Mouse (Mus musculus) kidney, adult 2 months (tissue): ENCODE results near the gene Chpf2. TPM values are rescaled to one million over a fixed set of nuclear protein-coding genes. Genes with fewer than 3 reads are reported as not detected.

Experiments
- DNase-seq: peaks from one replicate; pipeline ENCODE4 v3.0.0; 2021
- H3K27ac ChIP-seq: fragments of 200-500 bp; 2 replicates; pipeline ENCODE4 v1.5.1; 2012; ENCODE audit warnings: low read depth, low read length, control low read depth, inconsistent platforms; ENCODE audit not compliant: insufficient read depth
- H3K27me3 ChIP-seq: fragments of 200-500 bp; replicated peaks from 2 replicates; pipeline ENCODE4 v1.6.1; 2012; ENCODE audit warnings: mild to moderate bottlenecking, moderate library complexity, low read length, inconsistent platforms; ENCODE audit not compliant: control insufficient read depth, insufficient read depth
- H3K36me3 ChIP-seq: fragments of 200-500 bp; 2 replicates; pipeline ENCODE4 v1.6.1; 2012; ENCODE audit warnings: mild to moderate bottlenecking, moderate library complexity, low read length, inconsistent platforms; ENCODE audit not compliant: control insufficient read depth, insufficient read depth
- H3K4me1 ChIP-seq: fragments of 200-500 bp; 2 replicates; pipeline ENCODE4 v1.6.1; 2011; ENCODE audit warnings: low read length; ENCODE audit not compliant: control insufficient read depth, insufficient read depth
- H3K4me3 ChIP-seq: fragments of 200-500 bp; 2 replicates; pipeline ENCODE4 v1.5.1; 2011; ENCODE audit warnings: mild to moderate bottlenecking, low read depth, low read length, control low read depth; ENCODE audit not compliant: insufficient read depth
- CTCF ChIP-seq: fragments of 200-500 bp; conservative IDR thresholded peaks from 2 replicates; pipeline ENCODE4 v1.5.1; 2011; ENCODE audit warnings: low read depth, mild to moderate bottlenecking, control low read depth, low read length, moderate library complexity, mixed read lengths; ENCODE audit not compliant: insufficient read depth, insufficient read length
- POLR2A ChIP-seq: fragments of 200-500 bp; IDR thresholded peaks from one replicate; pipeline ENCODE4 v1.6.1; 2011; ENCODE audit warnings: low read depth, low read length, control low read depth
- WGBS: fragments of 180-500 bp; shearing (Covaris S2); methylation state at CpG from one replicate; pipeline ENCODE4 v1.1.7; 2018; 5-methylcytosine and 5-hydroxymethylcytosine counted together
- polyA plus RNA-seq: library from polyadenylated mRNA; depleted of rRNA; stranded (reverse); fragments of >200 nt; gene quantifications from 2 replicates; pipeline ENCODE4 v1.2.3, GENCODE M21; 2012

The Chpf2 gene
- polyA plus RNA-seq, 1 experiment: 20.2 TPM

DNA sequence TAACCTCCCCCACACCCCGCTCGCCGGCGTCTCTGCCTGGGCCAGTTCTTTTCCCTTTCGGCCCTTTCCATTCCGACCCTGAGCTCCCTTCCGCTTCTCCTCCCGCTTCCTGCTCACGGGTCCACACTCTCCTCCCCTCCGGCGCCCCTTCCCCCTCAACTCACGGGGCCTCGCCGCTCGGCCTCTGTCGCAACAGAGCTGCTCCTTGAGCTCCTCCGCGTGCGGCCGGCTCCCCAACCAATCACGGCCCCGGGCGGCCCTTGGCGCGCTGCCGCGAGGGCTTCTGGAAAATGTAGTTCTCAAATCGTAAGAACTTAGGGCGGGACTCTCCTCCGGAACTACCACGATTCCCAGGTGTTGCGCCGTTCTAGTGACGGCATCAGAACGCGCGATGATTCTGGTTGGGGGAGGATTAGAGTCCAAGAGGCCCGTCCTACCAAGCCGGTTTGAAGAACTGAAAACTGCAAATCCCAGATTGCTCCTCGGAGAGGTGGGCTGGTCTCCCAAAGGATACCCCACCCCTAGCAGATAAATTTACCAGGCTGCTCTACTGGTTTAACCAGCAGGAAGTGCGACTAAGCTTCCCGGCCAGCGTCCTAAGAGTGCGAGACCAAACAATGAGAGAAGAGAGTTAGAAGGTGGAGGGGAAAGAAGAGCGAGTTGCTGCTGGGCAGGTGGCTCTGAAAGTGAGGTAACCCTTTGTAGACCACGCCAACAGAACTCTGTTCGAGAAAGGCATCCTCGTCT, 9.2 kb upstream of the Chpf2 start, which contains the start of gene Abcf2:
Gene Abcf2 (minus strand): TSS at position 285 of the 747 bp plus-strand sequence.
- DNase-seq: peak; percentile 100
- WGBS: under 1% methylated on average over 48 of the region's 48 CpGs
- Histone ChIP-seq H3K4me1 (peaks cover 9% of the 10 kb centered on the region; the same call in 1 of the 2 replicates), H3K27me3 (no peaks in the 10 kb centered on the region), H3K4me3 (peak within 1 kb of the TSS; percentile 70), H3K27ac (peak within 1 kb of the TSS; percentile 89), H3K36me3 (no peaks in the 10 kb centered on the region)
- TF ChIP-seq CTCF (no peak), POLR2A (peak; percentile 77)

DNA sequence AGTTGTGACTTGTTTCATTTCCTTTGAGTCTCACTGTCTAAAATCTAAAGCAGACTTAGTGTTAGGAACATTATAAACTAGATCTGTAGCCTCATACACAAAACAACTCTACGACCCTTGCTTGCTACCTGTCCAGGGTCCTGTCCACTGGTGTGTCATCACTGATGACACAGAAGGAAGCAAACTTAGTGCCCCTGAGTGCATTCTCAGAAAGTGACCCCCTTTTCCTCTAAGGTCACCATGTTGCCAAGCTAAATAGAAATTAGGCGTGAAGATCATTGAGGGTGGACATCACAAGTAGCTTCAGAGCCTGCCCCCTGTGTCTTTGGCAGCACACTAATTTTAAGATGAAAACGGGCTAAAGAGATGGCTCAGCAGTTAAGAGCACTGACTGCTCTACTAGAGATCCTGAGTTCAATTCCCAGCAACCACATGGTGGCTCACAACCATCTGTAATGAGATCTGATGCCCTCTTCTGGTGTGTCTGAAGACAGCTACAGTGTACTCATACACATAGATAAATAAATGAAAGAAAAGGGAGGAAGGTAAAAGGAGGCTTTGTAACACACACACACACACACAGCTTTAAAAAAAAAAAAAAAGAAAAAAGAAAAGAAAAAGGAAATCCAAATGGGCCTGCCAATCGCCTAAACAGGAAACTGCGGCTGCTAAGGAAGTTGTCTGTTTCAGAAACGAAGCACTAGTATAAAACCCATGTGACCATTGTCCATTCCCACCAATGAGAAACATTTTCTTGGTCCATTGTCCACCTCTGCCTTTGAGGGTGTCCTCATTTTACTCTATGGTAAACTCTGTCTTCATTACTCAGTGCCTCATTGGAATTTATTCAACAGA, 8.2 kb upstream of the Chpf2 start:
- 48% methylated on average over 6 of the region's 6 CpGs for WGBS
- TF ChIP-seq CTCF: no peak
- TF ChIP-seq POLR2A: no peak
- peak overlapping the region; percentile 70 for H3K4me3 ChIP-seq
- no peaks in the 10 kb centered on the region for H3K27me3 ChIP-seq
- H3K4me1 ChIP-seq: peaks cover 9% of the 10 kb centered on the region; the same call in 1 of the 2 replicates
- H3K27ac ChIP-seq: peak overlapping the region; percentile 89
- DNase-seq: no peak
- no peaks in the 10 kb centered on the region for H3K36me3 ChIP-seq

DNA sequence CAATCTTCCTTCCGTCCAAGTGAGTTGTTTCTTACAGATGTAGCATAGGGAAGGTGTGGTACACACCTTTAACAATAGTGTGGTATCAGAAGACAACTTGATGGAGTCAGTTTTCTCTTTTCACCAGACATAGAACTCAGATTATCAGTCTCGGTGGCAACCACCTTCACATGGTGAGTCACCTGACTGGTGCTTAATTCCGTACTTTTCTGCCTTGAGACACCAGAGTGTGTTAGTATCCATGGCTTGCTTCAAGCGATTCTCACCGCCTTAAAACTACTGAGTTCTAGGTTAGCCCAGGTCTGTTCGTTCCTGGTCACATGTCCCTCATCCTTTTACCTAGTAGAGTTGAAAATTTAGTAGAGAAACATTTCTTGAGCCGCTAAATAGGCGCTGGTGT, 435 bp upstream of the Chpf2 start:
- no peaks in the 10 kb centered on the region for H3K36me3 ChIP-seq
- H3K4me3 ChIP-seq: peak overlapping the region; percentile 80
- DNase-seq: no peak
- peaks cover 9% of the 10 kb centered on the region; the same call in 1 of the 2 replicates for H3K4me1 ChIP-seq
- WGBS: 6% methylated on average over 8 of the region's 8 CpGs
- peak overlapping the region; percentile 37 for H3K27ac ChIP-seq
- no peaks in the 10 kb centered on the region for H3K27me3 ChIP-seq
- TF ChIP-seq POLR2A: no peak
- no peak for TF ChIP-seq CTCF

DNA sequence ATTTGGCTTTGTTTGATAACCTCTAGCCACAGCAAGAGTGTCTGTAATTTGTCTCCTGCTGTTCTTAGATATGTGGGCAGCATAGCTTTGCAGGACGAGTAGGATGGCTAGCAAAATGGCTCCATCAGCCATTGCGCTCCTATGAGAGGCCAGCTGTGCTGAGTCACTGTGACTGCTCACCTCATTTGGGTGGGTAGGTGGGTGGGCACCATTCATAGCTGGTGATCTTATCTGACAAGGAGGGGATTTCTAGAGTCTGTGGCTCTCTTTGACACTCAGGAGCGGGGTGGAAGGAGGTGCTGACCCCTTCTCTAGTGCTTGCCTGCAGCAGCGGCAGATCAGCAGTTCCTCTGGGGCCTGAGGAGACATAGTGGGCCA, 648 bp downstream of the Chpf2 start:
- Histone ChIP-seq H3K4me3 (peak overlapping the region; percentile 80), H3K4me1 (peaks cover 9% of the 10 kb centered on the region; the same call in 1 of the 2 replicates), H3K27me3 (no peaks in the 10 kb centered on the region), H3K27ac (no peak overlapping the region), H3K36me3 (no peaks in the 10 kb centered on the region)
- WGBS: 15% methylated on average over 4 of the region's 4 CpGs
- no peak for DNase-seq
- no peak for TF ChIP-seq POLR2A
- TF ChIP-seq CTCF: no peak

DNA sequence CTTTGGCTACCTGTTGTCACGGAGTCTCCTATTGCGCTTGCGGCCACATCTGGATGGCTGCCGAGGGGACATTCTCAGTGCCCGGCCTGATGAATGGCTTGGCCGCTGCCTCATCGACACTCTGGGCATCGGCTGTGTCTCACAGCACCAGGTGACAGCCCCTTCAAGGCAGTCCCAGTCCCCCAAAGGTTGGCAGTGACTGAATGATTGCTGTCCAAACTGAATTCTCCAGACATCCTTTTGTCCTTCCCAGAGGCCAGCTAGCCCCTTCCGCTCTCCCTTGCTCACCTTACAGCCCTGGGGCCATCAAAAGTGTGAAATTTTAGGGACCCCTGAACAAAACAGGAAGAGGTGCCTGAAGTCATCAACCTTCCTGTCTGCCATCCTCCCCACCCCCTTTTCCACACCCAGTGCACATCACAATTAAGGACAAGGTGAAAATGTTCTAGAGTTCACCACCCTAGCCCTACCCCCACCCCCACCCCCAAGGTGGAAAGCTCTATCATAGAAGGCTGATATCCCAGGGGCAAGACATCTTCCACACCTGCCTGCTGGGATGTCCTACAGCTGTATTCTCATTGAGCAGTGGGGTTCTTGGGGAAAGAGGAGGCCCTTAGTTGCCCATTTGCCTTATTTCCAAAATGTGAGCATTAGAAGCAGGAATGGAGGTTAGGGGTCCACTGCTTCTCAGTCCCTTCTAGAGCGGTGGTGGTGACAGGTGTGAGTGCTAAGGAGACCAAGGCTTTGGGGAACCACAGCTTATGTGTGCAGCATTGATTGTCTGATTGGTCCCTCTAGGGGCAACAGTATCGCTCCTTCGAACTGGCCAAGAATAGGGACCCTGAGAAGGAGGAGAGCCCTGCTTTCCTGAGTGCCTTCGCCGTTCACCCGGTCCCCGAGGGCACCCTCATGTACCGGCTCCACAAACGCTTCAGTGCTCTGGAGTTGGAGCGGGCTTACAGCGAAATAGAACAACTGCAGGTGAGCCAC, 3.3 kb downstream of the Chpf2 start:
- no peak for DNase-seq
- TF ChIP-seq POLR2A (no peak), CTCF (no peak)
- Histone ChIP-seq H3K27me3 (no peaks in the 10 kb centered on the region), H3K27ac (no peak overlapping the region), H3K4me1 (peaks cover 9% of the 10 kb centered on the region; the same call in 1 of the 2 replicates), H3K36me3 (no peaks in the 10 kb centered on the region), H3K4me3 (no peak overlapping the region)
- 88% methylated on average over 20 of the region's 20 CpGs for WGBS

DNA sequence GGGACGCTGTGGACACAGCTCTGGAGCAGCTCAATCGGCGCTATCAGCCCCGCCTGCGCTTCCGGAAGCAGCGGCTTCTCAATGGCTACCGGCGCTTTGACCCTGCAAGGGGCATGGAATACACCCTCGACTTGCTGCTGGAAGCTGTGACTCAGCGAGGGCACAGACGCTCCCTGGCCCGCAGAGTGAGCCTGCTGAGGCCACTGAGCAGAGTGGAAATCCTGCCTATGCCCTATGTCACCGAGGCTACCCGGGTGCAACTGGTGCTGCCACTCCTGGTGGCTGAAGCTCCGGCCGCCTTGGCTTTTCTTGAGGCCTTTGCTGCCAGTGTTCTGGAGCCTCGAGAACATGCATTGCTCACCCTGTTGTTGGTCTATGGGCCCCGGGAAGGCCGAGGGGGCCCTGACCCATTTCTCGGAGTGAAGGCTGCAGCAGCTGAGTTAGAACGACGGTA, 4.8 kb downstream of the Chpf2 start:
- Histone ChIP-seq H3K27ac (peak overlapping the region; percentile 13), H3K27me3 (no peaks in the 10 kb centered on the region), H3K4me1 (peaks cover 6% of the 10 kb centered on the region; the same call in 1 of the 2 replicates), H3K36me3 (no peaks in the 10 kb centered on the region), H3K4me3 (peak overlapping the region; percentile 49)
- TF ChIP-seq CTCF (no peak), POLR2A (no peak)
- peak; percentile 45 for DNase-seq
- WGBS: 38% methylated on average over 23 of the region's 23 CpGs
